Mouse (Mus musculus): ENCODE data around the gene Epb41l2.

Gene Epb41l2

GRCm38 (mm10) chr10:25434358-25435044 is 74.9 kb downstream of the Epb41l2 start:
- in situ Hi-C loops (cut with MboI, MseI) = no loop called here

GRCm38 (mm10) chr10:25436703-25437401 is 77.3 kb downstream of the Epb41l2 start:
- in situ Hi-C loops (cut with MboI, MseI) = no loop called here

- in situ Hi-C loops (cut with MboI, MseI) = no loop called here
These were observed 78.1 kb downstream of the Epb41l2 start for GRCm38 (mm10) chr10:25437586-25438298.

- in situ Hi-C loops (cut with MboI, MseI) = no loop called here
These were observed 78.7 kb downstream of the Epb41l2 start for GRCm38 (mm10) chr10:25438299-25438680.

- in situ Hi-C loops (cut with MboI, MseI) = no loop called here
These were observed 79.6 kb downstream of the Epb41l2 start for GRCm38 (mm10) chr10:25439163-25439562.

- in situ Hi-C loops (cut with MboI, MseI) = no loop called here
These were observed 80.3 kb downstream of the Epb41l2 start for GRCm38 (mm10) chr10:25439856-25440255.

GRCm38 (mm10) chr10:25441405-25441804 is 81.8 kb downstream of the Epb41l2 start:
- in situ Hi-C loops (cut with MboI, MseI) = no loop called here

GRCm38 (mm10) chr10:25443626-25444025 is 84.0 kb downstream of the Epb41l2 start:
- in situ Hi-C loops (cut with MboI, MseI) = no loop called here

GRCm38 (mm10) chr10:25444198-25444783 is 84.7 kb downstream of the Epb41l2 start:
- in situ Hi-C loops (cut with MboI, MseI) = no loop called here

- in situ Hi-C loops (cut with MboI, MseI) = no loop called here
These were observed 87.4 kb downstream of the Epb41l2 start for GRCm38 (mm10) chr10:25446953-25447525.

- in situ Hi-C loops (cut with MboI, MseI) = no loop called here
These were observed 89.1 kb downstream of the Epb41l2 start for GRCm38 (mm10) chr10:25448676-25449075.

- in situ Hi-C loops (cut with MboI, MseI) = loop anchor here (5.0 kb wide), 1 partner anchor 42 kb away; no protein-coding TSS in a partner anchor
These were observed 89.9 kb downstream of the Epb41l2 start for GRCm38 (mm10) chr10:25449312-25450020.

GRCm38 (mm10) chr10:25453150-25453549 is 93.6 kb downstream of the Epb41l2 start:
- in situ Hi-C loops (cut with MboI, MseI) = loop anchor here (5.0 kb wide), 1 partner anchor 46 kb away; no protein-coding TSS in a partner anchor

GRCm38 (mm10) chr10:25453772-25454171 is 94.2 kb downstream of the Epb41l2 start:
- in situ Hi-C loops (cut with MboI, MseI) = loop anchor here (5.0 kb wide), 1 partner anchor 46 kb away; no protein-coding TSS in a partner anchor

GRCm38 (mm10) chr10:25457118-25457517 is 97.5 kb downstream of the Epb41l2 start:
- in situ Hi-C loops (cut with MboI, MseI) = no loop called here

GRCm38 (mm10) chr10:25457996-25458395 is 98.4 kb downstream of the Epb41l2 start:
- in situ Hi-C loops (cut with MboI, MseI) = no loop called here

GRCm38 (mm10) chr10:25461832-25462231 is 102.2 kb downstream of the Epb41l2 start:
- in situ Hi-C loops (cut with MboI, MseI) = no loop called here

GRCm38 (mm10) chr10:25462669-25463068 is 103.1 kb downstream of the Epb41l2 start:
- in situ Hi-C loops (cut with MboI, MseI) = no loop called here

GRCm38 (mm10) chr10:25466493-25466892 is 106.9 kb downstream of the Epb41l2 start:
- in situ Hi-C loops (cut with MboI, MseI) = no loop called here

GRCm38 (mm10) chr10:25471944-25472343 is 112.3 kb downstream of the Epb41l2 start:
- in situ Hi-C loops (cut with MboI, MseI) = no loop called here

GRCm38 (mm10) chr10:25479716-25480115 is 120.1 kb downstream of the Epb41l2 start:
- in situ Hi-C loops (cut with MboI, MseI) = no loop called here
